Mouse (Mus musculus): ENCODE measurements around the gene Best3. TPM values are rescaled to one million over a fixed set of nuclear protein-coding genes. Genes with fewer than 3 reads are reported as not detected.

Best3 gene
- polyA plus RNA-seq, 1 experiment from 2014 or later, result 0.48 TPM

- no peak for ATAC-seq (ENCODE audit: insufficient number of reproducible peaks, insufficient read depth, low FRiP score, low TSS enrichment, low read depth)
- Histone ChIP-seq H3K27ac (no peak overlapping the region), H3K27me3 (no peaks in the 10 kb centered on the region), H3K4me3 (replicated peaks) (no peak overlapping the region), H3K9ac (replicated peaks) (no peak overlapping the region), H3K4me1 (replicated peaks) (0 out of 2 replicates have a peak, but pooled peaks cover under 1% of the 10 kb centered on the region), H3K9me3 (0 out of 2 replicates have a peak, but pooled peaks cover 3% of the 10 kb centered on the region), H3K36me3 (no peaks in the 10 kb centered on the region), H3K4me2 (no peak overlapping the region)
- 47% methylated on average over 5 of the region's 5 CpGs for WGBS
Measured at GRCm38 (mm10) chr10:116957867-116958551, 28.1 kb upstream of the Best3 start.

GRCm38 (mm10) chr10:116962152-116962551, 24.0 kb upstream of the Best3 start:
- H3K27ac ChIP-seq, result no peak overlapping the region
- 71% methylated on average over 14 of the region's 14 CpGs for WGBS
- ATAC-seq (ENCODE audit: insufficient number of reproducible peaks, insufficient read depth, low FRiP score, low TSS enrichment, low read depth), result no peak
- H3K36me3 ChIP-seq, result no peaks in the 10 kb centered on the region
- H3K4me1 ChIP-seq (replicated peaks), result 0 out of 2 replicates have a peak, but pooled peaks cover 6% of the 10 kb centered on the region
- no peak overlapping the region for H3K9ac ChIP-seq (replicated peaks)
- H3K9me3 ChIP-seq, result no peaks in the 10 kb centered on the region
- H3K27me3 ChIP-seq, result no peaks in the 10 kb centered on the region
- no peak overlapping the region for H3K4me3 ChIP-seq (replicated peaks)
- H3K4me2 ChIP-seq, result no peak overlapping the region

GRCm38 (mm10) chr10:116962803-116963202, 23.3 kb upstream of the Best3 start:
- Histone ChIP-seq H3K9me3 (no peaks in the 10 kb centered on the region), H3K36me3 (no peaks in the 10 kb centered on the region), H3K9ac (replicated peaks) (no peak overlapping the region), H3K4me2 (no peak overlapping the region), H3K4me3 (replicated peaks) (no peak overlapping the region), H3K27ac (no peak overlapping the region), H3K4me1 (replicated peaks) (0 out of 2 replicates have a peak, but pooled peaks cover 6% of the 10 kb centered on the region), H3K27me3 (no peaks in the 10 kb centered on the region)
- WGBS, result 67% methylated on average over 17 of the region's 17 CpGs
- ATAC-seq (ENCODE audit: insufficient number of reproducible peaks, insufficient read depth, low FRiP score, low TSS enrichment, low read depth), result no peak

- no peak for ATAC-seq (ENCODE audit: insufficient number of reproducible peaks, insufficient read depth, low FRiP score, low TSS enrichment, low read depth)
- Histone ChIP-seq H3K9me3 (no peaks in the 10 kb centered on the region), H3K4me1 (replicated peaks) (0 out of 2 replicates have a peak, but pooled peaks cover 6% of the 10 kb centered on the region), H3K27ac (no peak overlapping the region), H3K4me2 (0 out of 2 replicates have a peak overlapping the region, but pooled peaks have one; percentile 6), H3K36me3 (no peaks in the 10 kb centered on the region), H3K4me3 (replicated peaks) (no peak overlapping the region), H3K9ac (replicated peaks) (no peak overlapping the region), H3K27me3 (no peaks in the 10 kb centered on the region)
- WGBS, result 81% methylated on average over 11 of the region's 11 CpGs
Measured at GRCm38 (mm10) chr10:116964084-116964483, 22.0 kb upstream of the Best3 start.

- no peak for ATAC-seq (ENCODE audit: insufficient number of reproducible peaks, insufficient read depth, low FRiP score, low TSS enrichment, low read depth)
- Histone ChIP-seq H3K27ac (no peak overlapping the region), H3K36me3 (no peaks in the 10 kb centered on the region), H3K27me3 (no peaks in the 10 kb centered on the region), H3K4me2 (no peak overlapping the region), H3K9me3 (no peaks in the 10 kb centered on the region), H3K4me3 (replicated peaks) (no peak overlapping the region), H3K9ac (replicated peaks) (no peak overlapping the region), H3K4me1 (replicated peaks) (0 out of 2 replicates have a peak, but pooled peaks cover 6% of the 10 kb centered on the region)
- WGBS, result 88% methylated on average over 4 of the region's 4 CpGs
Measured at GRCm38 (mm10) chr10:116964571-116964970, 21.5 kb upstream of the Best3 start.

- no peaks in the 10 kb centered on the region for H3K36me3 ChIP-seq
- no peak overlapping the region for H3K27ac ChIP-seq
- H3K4me3 ChIP-seq (replicated peaks), result no peak overlapping the region
- H3K9ac ChIP-seq (replicated peaks), result no peak overlapping the region
- H3K4me2 ChIP-seq, result no peak overlapping the region
- 0 out of 2 replicates have a peak, but pooled peaks cover 6% of the 10 kb centered on the region for H3K4me1 ChIP-seq (replicated peaks)
- H3K9me3 ChIP-seq, result no peaks in the 10 kb centered on the region
- WGBS, result 43% methylated on average over 5 of the region's 5 CpGs
- no peak for ATAC-seq (ENCODE audit: insufficient number of reproducible peaks, insufficient read depth, low FRiP score, low TSS enrichment, low read depth)
- no peaks in the 10 kb centered on the region for H3K27me3 ChIP-seq
Measured at GRCm38 (mm10) chr10:116965297-116965696, 20.8 kb upstream of the Best3 start.

GRCm38 (mm10) chr10:116966065-116966464, 20.0 kb upstream of the Best3 start:
- H3K9me3 ChIP-seq, result no peaks in the 10 kb centered on the region
- no peak for ATAC-seq (ENCODE audit: insufficient number of reproducible peaks, insufficient read depth, low FRiP score, low TSS enrichment, low read depth)
- H3K27ac ChIP-seq, result no peak overlapping the region
- 0 out of 2 replicates have a peak, but pooled peaks cover 6% of the 10 kb centered on the region for H3K4me1 ChIP-seq (replicated peaks)
- no peaks in the 10 kb centered on the region for H3K36me3 ChIP-seq
- H3K9ac ChIP-seq (replicated peaks), result no peak overlapping the region
- no peak overlapping the region for H3K4me3 ChIP-seq (replicated peaks)
- no peak overlapping the region for H3K4me2 ChIP-seq
- 72% methylated on average over 6 of the region's 6 CpGs for WGBS
- no peaks in the 10 kb centered on the region for H3K27me3 ChIP-seq

GRCm38 (mm10) chr10:116968741-116969140, 17.4 kb upstream of the Best3 start:
- Histone ChIP-seq H3K4me3 (replicated peaks) (no peak overlapping the region), H3K4me1 (replicated peaks) (no peaks in the 10 kb centered on the region), H3K9me3 (no peaks in the 10 kb centered on the region), H3K36me3 (no peaks in the 10 kb centered on the region), H3K4me2 (no peak overlapping the region), H3K9ac (replicated peaks) (no peak overlapping the region), H3K27ac (no peak overlapping the region), H3K27me3 (no peaks in the 10 kb centered on the region)
- WGBS, result 80% methylated on average over 4 of the region's 4 CpGs
- no peak for ATAC-seq (ENCODE audit: insufficient number of reproducible peaks, insufficient read depth, low FRiP score, low TSS enrichment, low read depth)

- no peaks in the 10 kb centered on the region for H3K4me1 ChIP-seq (replicated peaks)
- no peak within 1 kb of the TSS for H3K4me2 ChIP-seq
- WGBS, result 92% methylated on average over 6 of the region's 6 CpGs
- H3K36me3 ChIP-seq, result no peaks in the 10 kb centered on the region
- no peak for ATAC-seq (ENCODE audit: insufficient number of reproducible peaks, insufficient read depth, low FRiP score, low TSS enrichment, low read depth)
- no peaks in the 10 kb centered on the region for H3K9me3 ChIP-seq
- no peak within 1 kb of the TSS for H3K4me3 ChIP-seq (replicated peaks)
- no peak within 1 kb of the TSS for H3K27ac ChIP-seq
- no peaks in the 10 kb centered on the region for H3K27me3 ChIP-seq
- H3K9ac ChIP-seq (replicated peaks), result no peak within 1 kb of the TSS
Measured at GRCm38 (mm10) chr10:116972509-116972908, 13.6 kb upstream of the Best3 start, which contains the start of gene Gm10271. Gene Gm10271, minus strand, starts transcription at chr10:116972609.

- Histone ChIP-seq H3K36me3 (no peaks in the 10 kb centered on the region), H3K4me1 (replicated peaks) (no peaks in the 10 kb centered on the region), H3K9ac (replicated peaks) (no peak overlapping the region), H3K27ac (no peak overlapping the region), H3K27me3 (no peaks in the 10 kb centered on the region), H3K4me3 (replicated peaks) (no peak overlapping the region), H3K9me3 (no peaks in the 10 kb centered on the region), H3K4me2 (no peak overlapping the region)
- WGBS, result 43% methylated on average over 4 of the region's 4 CpGs
- ATAC-seq (ENCODE audit: insufficient number of reproducible peaks, insufficient read depth, low FRiP score, low TSS enrichment, low read depth), result no peak
Measured at GRCm38 (mm10) chr10:116977455-116977854, 8.7 kb upstream of the Best3 start.

- no peak overlapping the region for H3K4me2 ChIP-seq
- no peak overlapping the region for H3K4me3 ChIP-seq (replicated peaks)
- no peaks in the 10 kb centered on the region for H3K9me3 ChIP-seq
- WGBS, result 86% methylated on average over 2 of the region's 2 CpGs
- no peak overlapping the region for H3K27ac ChIP-seq
- no peaks in the 10 kb centered on the region for H3K36me3 ChIP-seq
- no peak overlapping the region for H3K9ac ChIP-seq (replicated peaks)
- H3K27me3 ChIP-seq, result no peaks in the 10 kb centered on the region
- ATAC-seq (ENCODE audit: insufficient number of reproducible peaks, insufficient read depth, low FRiP score, low TSS enrichment, low read depth), result no peak
- H3K4me1 ChIP-seq (replicated peaks), result no peaks in the 10 kb centered on the region
Measured at GRCm38 (mm10) chr10:116977858-116978257, 8.3 kb upstream of the Best3 start.

- Histone ChIP-seq H3K4me1 (replicated peaks) (no peaks in the 10 kb centered on the region), H3K4me3 (replicated peaks) (no peak overlapping the region)
- ATAC-seq (ENCODE audit: insufficient number of reproducible peaks, insufficient read depth, low FRiP score, low TSS enrichment, low read depth), result no peak
Measured at GRCm38 (mm10) chr10:116978841-116979240, 7.3 kb upstream of the Best3 start.

More at GRCm38 (mm10) chr10:116978841-116979240, 7.3 kb upstream of the Best3 start:
- H3K9me3 ChIP-seq, result no peaks in the 10 kb centered on the region
- H3K27ac ChIP-seq, result no peak overlapping the region
- no peak overlapping the region for H3K4me2 ChIP-seq
- 88% methylated on average over 9 of the region's 9 CpGs for WGBS
- no peaks in the 10 kb centered on the region for H3K27me3 ChIP-seq
- H3K9ac ChIP-seq (replicated peaks), result no peak overlapping the region
- no peaks in the 10 kb centered on the region for H3K36me3 ChIP-seq

Measured in limb, embryonic 12.5 days (tissue).